Mouse (Mus musculus) G1E (cell line): Measurements from ENCODE around the gene Jmjd8. TPM values are rescaled to one million over a fixed set of nuclear protein-coding genes. Genes with fewer than 3 reads are reported as not detected.

Experiments
- ATAC-seq: 2 replicates; pipeline ENCODE4 v1.8.0; 2016; ENCODE audit warnings: mild to moderate bottlenecking; ENCODE audit not compliant: insufficient number of reproducible peaks, poor library complexity, low FRiP score, severe bottlenecking; ENCODE audit errors: extremely low read depth
- DNase-seq: peaks from one replicate; pipeline ENCODE4 v3.0.0; 2012; ENCODE audit warnings: low spot score
- H3K27me3 ChIP-seq: 2 replicates; pipeline ENCODE4 v1.6.1; 2012; ENCODE audit warnings: mild to moderate bottlenecking, low read length, inconsistent platforms; ENCODE audit not compliant: insufficient read depth
- H3K36me3 ChIP-seq: replicated peaks from 2 replicates; pipeline ENCODE3; 2012; ENCODE audit warnings: mild to moderate bottlenecking, inconsistent platforms
- H3K4me1 ChIP-seq: 2 replicates; pipeline ENCODE4 v1.6.1; 2012; ENCODE audit warnings: low read depth, low read length, inconsistent platforms, mixed read lengths; ENCODE audit not compliant: insufficient read depth
- H3K4me3 ChIP-seq: 2 replicates; pipeline ENCODE4 v1.5.1; 2012; ENCODE audit warnings: low read depth, mild to moderate bottlenecking, inconsistent platforms, low read length, moderate library complexity, mixed read lengths
- H3K9me3 ChIP-seq: replicated peaks from 2 replicates; pipeline ENCODE4 v1.6.1; 2012; ENCODE audit warnings: inconsistent platforms
- CTCF ChIP-seq: IDR thresholded peaks from 2 replicates; pipeline ENCODE4 v1.5.1; 2012; ENCODE audit warnings: low read depth, low read length, inconsistent platforms, mixed read lengths
- GATA1 ChIP-seq: IDR thresholded peaks from 2 replicates; pipeline ENCODE4 v1.6.1; 2012; ENCODE audit warnings: borderline replicate concordance, low read length, inconsistent platforms, mixed read lengths
- GATA2 ChIP-seq: IDR thresholded peaks from 2 replicates; pipeline ENCODE4 v1.6.1; 2012; ENCODE audit warnings: low read depth, low read length, inconsistent platforms, borderline replicate concordance
- POLR2AphosphoS5 ChIP-seq: IDR thresholded peaks from 2 replicates; pipeline ENCODE4 v1.6.1; 2012; ENCODE audit warnings: low read depth, low read length, inconsistent platforms; ENCODE audit not compliant: insufficient replicate concordance
- TAL1 ChIP-seq: conservative IDR thresholded peaks from 2 replicates; pipeline ENCODE4 v1.6.1; 2012; ENCODE audit warnings: low read depth, low read length, inconsistent platforms, mixed read lengths
- polyA plus RNA-seq: library from polyadenylated mRNA; stranded (reverse); fragments of >175 nt; gene quantifications from 2 replicates; pipeline ENCODE4 v1.2.3, GENCODE M21; 2012
- total RNA-seq, 2 experiments: library from RNA; stranded (forward) in 1 of 2; stranded (reverse) in 1 of 2; fragments of 200-1000 nt in 1 of 2; fragments of >200 nt in 1 of 2; fragmentation: Nextera tagmentation in 1 of 2; gene quantifications; 2 replicates each; pipeline ENCODE4 v1.2.3; 2014 to 2017

Gene Jmjd8
- total and polyA plus RNA-seq, 3 experiments, result 0.11 to 1.9 (median 0.90) TPM

- ATAC-seq (no peak), DNase-seq (no peak)
- Histone ChIP-seq H3K4me1 (peaks cover 83% of the 10 kb centered on the region), H3K4me3 (peak overlapping the region; percentile 81), H3K36me3 (peaks cover 84% of the 10 kb centered on the region), H3K9me3 (no peaks in the 10 kb centered on the region), H3K27me3 (no peaks in the 10 kb centered on the region)
- TF ChIP-seq TAL1, result no peak
- no peak for TF ChIP-seq GATA1
These were observed 6.6 kb downstream of the Jmjd8 start for GRCm38 (mm10) chr17:25835301-25835700.

GRCm38 (mm10) chr17:25835816-25836215, 7.1 kb downstream of the Jmjd8 start:
- TF ChIP-seq POLR2AphosphoS5 (no peak), GATA1 (no peak), TAL1 (no peak), CTCF (no peak), GATA2 (no peak)
- DNase-seq, result no peak
- Histone ChIP-seq H3K9me3 (no peaks in the 10 kb centered on the region), H3K4me1 (peaks cover 83% of the 10 kb centered on the region), H3K27me3 (no peaks in the 10 kb centered on the region), H3K36me3 (peaks cover 84% of the 10 kb centered on the region), H3K4me3 (peak overlapping the region; percentile 81; the same call in 1 of the 2 replicates)
- no peak for ATAC-seq

GRCm38 (mm10) chr17:25836397-25837075, 7.9 kb downstream of the Jmjd8 start:
- Histone ChIP-seq H3K4me3 (peak overlapping the region; percentile 5; the same call in 1 of the 2 replicates), H3K9me3 (no peaks in the 10 kb centered on the region), H3K4me1 (peaks cover 83% of the 10 kb centered on the region), H3K36me3 (peaks cover 84% of the 10 kb centered on the region), H3K27me3 (no peaks in the 10 kb centered on the region)
- no peak for ATAC-seq
- DNase-seq, result no peak
- TF ChIP-seq TAL1, result no peak
- no peak for TF ChIP-seq CTCF
- TF ChIP-seq GATA1, result no peak
- no peak for TF ChIP-seq POLR2AphosphoS5
- TF ChIP-seq GATA2, result no peak

DNA sequence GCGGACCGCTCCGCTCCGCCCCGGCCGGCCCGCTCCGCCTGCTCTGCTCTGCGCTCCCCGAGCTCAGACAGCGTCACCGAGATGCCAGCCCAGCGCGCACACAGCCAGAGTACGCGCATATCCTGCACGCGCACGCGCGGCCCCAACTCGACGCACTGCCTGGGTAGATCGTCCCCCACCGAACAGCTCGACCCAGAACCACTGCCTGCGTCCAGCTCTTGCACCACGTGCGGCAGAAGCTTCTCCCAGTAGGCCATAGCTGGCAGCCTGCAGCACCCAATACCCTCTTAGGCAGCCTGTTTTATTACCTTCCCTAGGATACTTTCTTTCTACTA, 8.4 kb downstream of the Jmjd8 start, which contains the start of gene Rhbdl1:
Gene Rhbdl1 (minus strand): TSS at position 220 of the 335 bp plus-strand sequence.
- Histone ChIP-seq H3K4me3 (peak within 1 kb of the TSS; percentile 20; the same call in 1 of the 2 replicates), H3K36me3 (peaks cover 84% of the 10 kb centered on the region), H3K9me3 (no peaks in the 10 kb centered on the region), H3K27me3 (no peaks in the 10 kb centered on the region), H3K4me1 (peaks cover 83% of the 10 kb centered on the region)
- ATAC-seq (no peak), DNase-seq (no peak)
- TF ChIP-seq POLR2AphosphoS5, result 0 out of 2 replicates have a peak, but pooled peaks have one; percentile 41
- TF ChIP-seq GATA1, result no peak

DNA sequence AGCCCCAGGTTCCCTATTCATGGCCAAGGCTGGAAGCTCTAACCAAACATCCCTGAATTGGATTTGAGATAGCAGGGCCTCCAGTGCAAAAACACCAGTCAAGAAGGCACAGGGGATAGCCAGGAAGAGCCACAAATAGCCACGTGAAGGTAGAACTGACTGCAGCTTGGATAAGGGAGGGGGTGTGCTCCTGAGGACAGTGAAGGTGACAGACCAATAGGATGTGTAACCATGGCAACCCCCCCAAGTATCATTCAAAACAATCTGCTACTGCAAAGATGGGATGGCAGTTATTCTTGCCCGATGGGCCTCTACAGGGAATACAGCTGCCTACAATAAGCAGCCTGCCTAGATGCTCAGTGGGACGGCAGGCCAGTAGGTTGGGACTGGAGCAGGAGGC, 8.9 kb downstream of the Jmjd8 start:
- peaks cover 86% of the 10 kb centered on the region for H3K4me1 ChIP-seq
- H3K27me3 ChIP-seq, result no peaks in the 10 kb centered on the region
- ATAC-seq, result no peak
- peaks cover 88% of the 10 kb centered on the region for H3K36me3 ChIP-seq
- DNase-seq, result no peak
- H3K9me3 ChIP-seq, result no peaks in the 10 kb centered on the region
- no peak overlapping the region for H3K4me3 ChIP-seq
- TF ChIP-seq GATA2 (no peak), GATA1 (no peak), TAL1 (no peak), POLR2AphosphoS5 (no peak; the same call in 1 of the 2 replicates), CTCF (no peak)

- no peak for TF ChIP-seq CTCF
- no peak for TF ChIP-seq POLR2AphosphoS5
- TF ChIP-seq GATA1, result no peak
- no peak for TF ChIP-seq TAL1
- TF ChIP-seq GATA2, result no peak
- Histone ChIP-seq H3K4me1 (peaks cover 93% of the 10 kb centered on the region), H3K36me3 (peaks cover 94% of the 10 kb centered on the region), H3K27me3 (no peaks in the 10 kb centered on the region), H3K9me3 (no peaks in the 10 kb centered on the region), H3K4me3 (no peak overlapping the region)
- ATAC-seq (no peak), DNase-seq (no peak)
These were observed 10.2 kb downstream of the Jmjd8 start for GRCm38 (mm10) chr17:25838904-25839303.

DNA sequence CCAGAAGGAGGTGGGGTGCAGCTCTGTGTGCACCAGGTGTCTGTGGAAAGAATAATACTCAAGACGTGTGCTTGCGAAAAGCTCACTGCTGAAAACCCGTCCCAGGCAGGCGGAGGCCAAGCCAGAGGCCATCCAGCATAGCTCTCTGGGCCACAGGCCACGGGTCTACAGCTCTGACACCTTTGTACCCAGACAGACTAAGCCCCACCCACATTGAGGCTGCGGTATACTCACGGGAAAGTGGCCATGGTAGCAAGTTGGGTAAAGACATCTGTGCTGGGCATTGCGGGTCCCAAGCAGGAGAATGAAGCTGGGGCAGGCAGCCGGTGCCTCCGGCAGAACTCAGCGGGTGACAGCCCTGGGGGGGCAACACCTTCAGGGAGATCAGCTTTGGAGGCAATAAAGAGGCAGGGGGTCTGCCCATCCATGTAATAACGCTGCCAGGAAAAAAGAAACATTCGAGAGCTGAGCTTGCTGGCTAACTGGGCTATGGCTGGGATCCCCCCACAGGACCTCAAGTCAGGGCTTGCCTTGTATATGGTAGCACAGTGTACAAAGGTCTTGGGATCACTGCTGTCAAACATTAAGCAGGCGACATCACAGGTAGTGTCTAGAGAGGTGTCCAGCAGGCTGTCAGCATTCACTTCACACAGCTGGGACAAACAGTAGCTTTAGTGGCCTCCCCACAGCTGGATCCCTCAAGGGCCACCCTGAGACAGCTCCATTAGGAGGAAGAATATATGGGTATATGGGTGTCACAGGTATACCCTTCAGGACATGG, 11.0 kb downstream of the Jmjd8 start:
- no peak for ATAC-seq
- Histone ChIP-seq H3K4me3 (peak overlapping the region; percentile 11; the same call in 1 of the 2 replicates), H3K27me3 (no peaks in the 10 kb centered on the region), H3K9me3 (no peaks in the 10 kb centered on the region), H3K4me1 (peaks cover 89% of the 10 kb centered on the region), H3K36me3 (peaks cover 86% of the 10 kb centered on the region)
- no peak for TF ChIP-seq GATA1
- no peak for TF ChIP-seq POLR2AphosphoS5
- no peak for DNase-seq
